Mouse (Mus musculus): ENCODE measurements around the gene Arhgap25. TPM values are rescaled to one million over a fixed set of nuclear protein-coding genes. Genes with fewer than 3 reads are reported as not detected.
A peak's percentile ranks its signal among the peaks of the same experiment; 100 is the strongest.
"Not testable (repeated sequence)": the region's sequence is repeated elsewhere in the genome, so short reads cannot be mapped to it uniquely, and the experiment has no call there.

The Arhgap25 gene
- total RNA-seq (2014; fragmentation: Nextera tagmentation): 14.3 and 15.7 TPM in 2 replicates
- 17.4 and 23.2 TPM in 2 replicates for total RNA-seq (2017)

DNA sequence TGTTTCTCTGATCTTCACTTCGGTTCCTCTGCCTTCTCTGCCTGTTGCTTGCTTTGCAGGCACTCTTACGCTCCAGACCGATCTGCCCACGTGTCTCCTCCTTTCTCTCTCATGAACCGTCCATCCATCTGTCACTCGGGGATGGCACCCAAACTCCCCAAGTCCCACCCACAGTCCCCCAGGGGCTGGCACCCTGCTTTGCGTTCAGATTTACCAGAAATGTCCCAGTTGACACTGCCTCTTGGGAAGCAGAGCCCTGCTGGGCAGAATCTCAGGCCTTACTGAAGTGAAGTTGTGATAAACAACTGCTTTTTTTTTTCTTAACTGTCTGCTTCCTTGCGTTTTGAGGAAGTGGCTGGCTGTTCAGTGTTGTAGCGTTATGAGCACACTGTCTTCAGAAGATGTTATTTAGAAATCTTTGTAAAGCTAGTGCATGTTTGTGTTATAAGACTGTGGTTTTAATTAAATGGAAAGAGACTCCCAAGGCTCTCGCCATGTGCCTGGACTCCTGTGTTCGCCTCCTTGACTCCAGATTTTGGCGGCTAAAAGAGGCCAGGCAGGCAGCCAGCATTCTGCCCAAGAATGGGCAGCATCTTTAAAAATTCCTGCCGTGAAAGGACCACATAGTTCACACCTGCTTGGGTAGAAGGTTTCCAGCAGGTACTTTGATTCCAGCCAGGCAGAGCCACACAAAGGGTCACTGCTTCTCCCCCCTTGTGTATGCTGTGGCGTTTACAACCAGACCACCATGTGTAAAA lies at the start of gene Arhgap25:
TSS of gene Arhgap25 (minus strand) at position 307 of the 758 bp plus-strand sequence.
- peak; percentile 49 for ATAC-seq (replicated peaks; ENCODE audit: poor library complexity, severe bottlenecking)

DNA sequence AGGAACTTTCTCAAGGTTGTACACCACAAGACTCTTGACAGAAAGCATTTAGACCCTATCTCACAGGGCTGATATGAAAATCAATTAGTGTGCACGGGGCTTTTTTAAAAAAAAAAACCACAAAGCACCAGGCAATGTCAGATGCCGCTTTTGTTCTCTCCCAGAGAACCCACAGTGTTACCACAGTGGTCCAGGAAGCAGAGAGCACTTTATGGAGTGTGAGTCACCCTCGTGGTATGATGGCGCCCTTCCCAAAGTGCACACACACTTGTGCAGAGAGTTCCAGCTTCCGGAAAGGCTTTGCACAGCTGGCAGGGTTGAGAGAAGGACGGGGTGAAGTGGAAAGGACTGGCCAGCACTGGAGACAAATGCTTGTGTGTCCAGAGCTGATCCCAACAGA lies 49.4 kb upstream of the Arhgap25 start:
- ATAC-seq (replicated peaks; ENCODE audit: poor library complexity, severe bottlenecking): peak; percentile 81

DNA sequence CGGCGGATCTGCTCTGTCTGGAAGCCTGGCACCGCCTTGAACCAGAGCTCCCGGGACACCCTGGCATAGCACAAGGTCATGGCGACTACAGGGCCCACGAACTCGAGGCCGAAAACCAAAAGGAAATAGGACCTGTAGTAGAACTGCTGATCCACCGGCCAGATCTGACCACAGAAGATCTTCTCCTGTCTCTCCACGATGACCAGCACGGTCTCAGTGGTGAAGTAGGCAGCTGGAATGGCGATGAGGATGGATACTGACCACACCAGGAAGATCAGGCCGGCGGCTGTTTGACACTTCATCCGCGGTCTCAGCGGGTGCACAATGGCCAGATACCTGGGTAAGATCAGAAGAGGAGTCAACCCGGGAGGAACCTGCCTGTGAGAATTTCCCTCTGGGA lies 48.5 kb upstream of the Arhgap25 start:
- ATAC-seq (replicated peaks; ENCODE audit: poor library complexity, severe bottlenecking): no peak

- ATAC-seq (replicated peaks; ENCODE audit: poor library complexity, severe bottlenecking): no peak
Observed at GRCm38 (mm10) chr6:87581071-87581470, 48.0 kb upstream of the Arhgap25 start.

DNA sequence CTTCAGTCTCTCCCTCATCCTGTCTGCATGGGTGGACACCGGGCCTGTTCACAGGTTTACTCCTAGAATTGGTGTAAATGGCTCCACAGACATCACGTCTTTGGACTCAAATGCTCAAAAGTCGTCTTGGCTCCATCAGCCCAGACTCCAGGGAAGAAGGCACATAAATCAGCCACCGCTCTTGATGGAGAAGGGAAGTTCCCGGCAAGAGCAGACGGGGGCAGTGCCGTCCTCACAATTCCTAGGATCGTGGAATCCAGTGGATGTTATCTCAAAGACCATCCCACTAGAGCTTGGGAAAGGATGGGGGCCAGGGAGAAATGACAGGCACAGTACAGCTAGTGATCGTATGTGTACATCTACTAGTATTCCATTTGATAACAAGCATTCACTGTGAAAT lies 45.2 kb upstream of the Arhgap25 start:
- no peak for ATAC-seq (replicated peaks; ENCODE audit: poor library complexity, severe bottlenecking)

GRCm38 (mm10) chr6:87576648-87577330 lies 43.7 kb upstream of the Arhgap25 start:
- no peak for ATAC-seq (replicated peaks; ENCODE audit: poor library complexity, severe bottlenecking)

DNA sequence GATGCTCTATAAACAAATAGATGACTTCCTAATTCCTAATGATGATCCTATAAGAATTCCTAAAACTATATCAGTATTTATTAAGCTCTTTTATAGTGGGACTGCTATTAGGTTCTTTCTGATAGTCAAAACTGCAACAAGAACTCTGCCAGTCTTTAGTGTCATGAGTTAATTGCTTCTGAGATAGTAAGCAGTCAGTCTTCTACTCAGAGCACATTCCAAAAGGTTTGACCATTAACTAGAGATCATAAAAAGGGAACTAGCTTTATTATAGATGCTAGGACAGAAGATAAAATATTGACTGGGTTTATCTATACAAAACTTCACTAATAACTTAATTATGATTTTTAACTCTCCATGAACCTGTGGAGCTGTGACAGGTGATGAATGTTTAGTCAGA lies 38.8 kb upstream of the Arhgap25 start:
- not testable (repeated sequence) for ATAC-seq (replicated peaks; ENCODE audit: poor library complexity, severe bottlenecking)

DNA sequence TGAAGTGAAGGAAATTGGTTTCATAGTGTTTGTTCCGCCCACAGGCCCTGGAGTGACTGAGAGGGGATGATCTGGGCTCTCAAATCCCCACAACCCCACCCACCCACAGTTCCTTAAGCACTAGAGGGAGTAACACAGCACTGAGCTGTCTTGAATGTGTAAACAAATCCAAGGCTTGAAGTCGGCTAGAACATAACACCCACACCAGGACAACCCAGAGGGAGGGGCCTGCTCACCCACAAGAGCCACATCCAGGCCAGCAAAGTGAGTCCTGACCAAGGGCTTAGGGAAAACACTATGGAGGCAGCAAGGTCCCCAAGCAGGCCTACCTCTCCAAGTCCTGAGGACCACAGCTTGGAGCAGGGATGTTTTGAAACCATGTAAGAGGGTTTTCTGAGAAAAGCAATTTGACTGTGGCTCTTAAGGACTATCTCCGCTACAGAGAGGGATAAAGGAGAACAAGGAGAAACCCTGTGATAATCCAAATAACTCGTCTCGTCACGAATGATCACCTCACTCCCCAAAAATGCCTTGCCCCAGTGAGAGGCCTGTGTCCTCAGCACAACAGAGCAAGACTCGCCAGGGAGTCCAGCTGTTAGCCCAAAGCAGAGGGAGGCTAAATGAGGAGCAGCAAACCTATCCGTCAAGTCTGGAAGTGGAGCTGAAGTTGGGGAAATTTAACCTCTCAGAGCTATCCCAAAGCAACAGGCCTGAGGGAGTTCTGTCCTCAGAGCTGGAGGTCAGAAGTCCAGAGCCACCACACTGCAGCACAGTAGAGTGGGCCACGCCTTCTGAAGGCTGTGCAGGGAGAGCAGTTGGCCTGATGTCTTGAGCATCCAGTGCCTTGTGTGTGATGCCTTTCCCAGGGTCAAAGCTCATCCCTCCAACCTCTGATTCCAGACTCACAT lies 34.9 kb upstream of the Arhgap25 start:
- ATAC-seq (replicated peaks; ENCODE audit: poor library complexity, severe bottlenecking): no peak

DNA sequence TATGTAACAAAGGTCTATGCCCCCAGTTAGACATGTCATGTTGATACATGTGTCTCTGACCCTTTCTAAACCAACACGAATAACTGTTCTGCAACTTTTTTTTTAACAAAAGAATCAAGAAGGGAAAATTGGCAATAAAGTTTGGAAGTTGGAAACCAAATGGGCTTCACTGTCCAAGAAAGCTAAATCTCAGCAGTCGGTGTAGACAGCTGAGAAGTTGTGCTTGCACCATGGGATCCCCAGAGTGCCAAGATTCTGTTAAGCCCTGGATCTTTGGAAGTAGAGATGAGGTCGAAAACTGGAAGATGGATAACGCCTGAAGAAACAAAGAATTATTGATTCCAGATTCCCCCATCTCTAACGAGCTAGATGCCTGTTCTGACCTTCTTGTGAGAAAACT lies 32.1 kb upstream of the Arhgap25 start:
- ATAC-seq (replicated peaks; ENCODE audit: poor library complexity, severe bottlenecking): no peak

DNA sequence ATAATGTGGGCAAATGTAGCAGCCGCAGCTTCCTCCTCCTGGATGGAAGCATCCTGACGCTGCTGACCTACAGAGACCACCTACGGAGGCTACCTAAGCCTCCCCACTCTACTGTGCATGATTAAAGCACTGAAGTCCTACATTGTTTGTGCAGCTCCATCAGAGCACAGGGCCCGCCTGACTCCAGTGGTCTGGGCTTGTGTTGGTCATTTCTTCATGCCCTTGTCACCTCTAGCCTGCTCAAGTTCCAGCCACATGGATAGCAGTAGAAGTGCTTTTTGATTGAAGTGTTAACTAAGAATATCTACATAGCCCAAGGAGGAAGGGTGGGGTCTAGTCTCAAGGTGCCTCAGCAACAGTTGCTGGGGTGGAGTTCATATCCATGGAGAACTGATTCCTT lies 31.3 kb upstream of the Arhgap25 start:
- no peak for ATAC-seq (replicated peaks; ENCODE audit: poor library complexity, severe bottlenecking)

DNA sequence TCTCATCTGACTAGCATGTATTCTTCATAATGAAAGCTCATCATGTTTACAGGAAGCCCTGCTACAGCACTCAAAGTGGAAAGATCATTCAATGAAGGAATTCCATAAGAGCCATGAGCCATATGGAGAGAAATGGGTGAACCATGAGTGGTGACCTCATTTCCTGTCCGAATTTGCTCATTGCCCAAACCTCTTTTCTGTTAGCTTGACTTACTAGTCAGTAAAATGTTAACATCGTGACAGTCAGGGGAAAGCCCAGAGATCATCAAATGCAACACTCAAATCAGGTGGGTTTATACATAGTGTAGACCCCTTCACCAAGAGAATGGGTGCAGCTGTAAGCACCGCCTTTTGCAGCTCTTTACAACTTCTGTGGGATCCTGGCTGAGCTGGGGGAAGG lies 20.7 kb upstream of the Arhgap25 start:
- no peak for ATAC-seq (replicated peaks; ENCODE audit: poor library complexity, severe bottlenecking)

GRCm38 (mm10) chr6:87552054-87552807 lies 19.2 kb upstream of the Arhgap25 start:
- peak; percentile 36 for ATAC-seq (replicated peaks; ENCODE audit: poor library complexity, severe bottlenecking)

DNA sequence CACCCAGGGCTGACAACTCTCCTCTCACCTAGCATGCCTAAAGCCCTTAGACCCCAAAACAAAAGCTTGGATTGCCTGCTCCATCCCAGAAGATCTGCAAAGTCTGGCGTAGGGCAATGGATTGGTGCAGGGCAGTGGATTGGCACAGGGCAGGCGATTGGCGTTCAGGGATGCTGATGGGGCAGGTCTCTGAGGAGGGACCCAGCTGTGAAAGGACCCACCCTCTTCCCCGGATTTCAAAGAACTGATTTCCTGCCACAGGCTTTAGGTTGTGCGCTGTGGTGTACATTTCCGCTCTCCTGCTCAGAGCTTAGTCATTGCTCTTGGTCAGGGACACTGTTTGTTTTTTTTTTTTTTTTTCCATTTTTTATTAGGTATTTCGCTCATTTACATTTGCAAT lies 14.8 kb upstream of the Arhgap25 start:
- ATAC-seq (replicated peaks; ENCODE audit: poor library complexity, severe bottlenecking): peak; percentile 84

DNA sequence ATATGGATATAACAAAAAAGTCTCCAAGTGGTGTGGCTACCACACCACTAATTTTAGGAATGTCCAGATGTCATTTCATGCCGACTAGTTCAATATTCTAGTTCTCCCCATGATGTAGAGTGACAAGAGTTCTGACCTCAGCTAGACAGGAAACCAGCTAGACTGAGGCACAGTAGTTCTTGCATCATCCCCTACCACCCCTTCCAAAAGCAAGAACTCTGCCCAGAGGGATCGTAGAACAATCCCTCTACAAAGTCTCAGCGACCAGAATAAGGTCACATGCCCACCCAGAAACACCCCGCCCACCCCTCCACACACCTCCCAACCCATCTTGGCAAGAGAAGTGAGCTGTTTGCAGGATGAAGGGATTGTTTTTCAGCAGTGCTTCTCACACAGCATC lies 14.4 kb upstream of the Arhgap25 start:
- ATAC-seq (replicated peaks; ENCODE audit: poor library complexity, severe bottlenecking): peak; percentile 69

- ATAC-seq (replicated peaks; ENCODE audit: poor library complexity, severe bottlenecking): no peak
Observed at GRCm38 (mm10) chr6:87545331-87546217, 12.5 kb upstream of the Arhgap25 start.

- ATAC-seq (replicated peaks; ENCODE audit: poor library complexity, severe bottlenecking): peak; percentile 76
Observed at GRCm38 (mm10) chr6:87542027-87542426, 9.0 kb upstream of the Arhgap25 start.

DNA sequence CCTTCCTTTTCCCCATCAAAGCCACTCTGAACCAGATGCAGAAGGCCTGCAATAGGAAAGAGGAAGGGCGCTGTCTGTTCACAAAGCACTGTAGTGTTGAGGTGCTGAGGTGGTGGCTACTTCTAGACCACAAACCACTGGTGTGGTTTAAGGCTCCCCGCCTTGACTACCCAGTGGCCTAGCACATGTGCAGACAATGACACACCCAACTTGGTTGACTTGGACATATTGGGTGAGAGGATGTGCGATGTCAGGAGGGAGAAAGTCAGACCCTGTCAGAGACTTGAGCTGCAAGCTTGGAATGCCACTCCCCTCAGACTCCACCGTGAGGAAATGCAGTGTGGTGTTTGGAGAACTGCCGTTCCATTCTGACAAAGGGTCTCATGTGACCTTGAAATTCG lies 8.1 kb upstream of the Arhgap25 start:
- peak; percentile 89 for ATAC-seq (replicated peaks; ENCODE audit: poor library complexity, severe bottlenecking)

GRCm38 (mm10) chr6:87538376-87539270 lies 5.6 kb upstream of the Arhgap25 start:
- ATAC-seq (replicated peaks; ENCODE audit: poor library complexity, severe bottlenecking): no peak

All from granulocyte monocyte progenitor cell, adult 5-6 weeks (primary cell).